In genomic region chrX:122826035-122826434, GRCm38 (mm10) we compare ENCODE assay signal across 10 mouse cellular contexts.
A peak's percentile ranks its signal among the peaks of the same experiment; 100 is the strongest.
DNase-seq lines count a peak whose midpoint lies in the region; ATAC-seq lines count a peak whose summit lies in the region.
"Had no signal": no experiment of that assay in that cellular context is flagged by ENCODE, and none has a peak within 500 bp of the region (broad histone marks: within the 10 kb centered on the region; RNA-seq: fewer than 3 reads in every experiment).

No protein-coding gene starts in this region.

- H3K27ac ChIP-seq in kidney, embryonic 15.5 days = no peak overlapping the region
- H3K27ac ChIP-seq: forebrain, embryonic 10.5 days; limb, embryonic 12.5 days had no signal

- no peak for ATAC-seq in kidney, embryonic 15.5 days (replicated peaks; ENCODE audit: low FRiP score)

- H3K9ac ChIP-seq in kidney, embryonic 15.5 days = no peak overlapping the region
- H3K9ac ChIP-seq: limb, embryonic 12.5 days had no signal

- no peaks in the 10 kb centered on the region for H3K9me3 ChIP-seq in kidney, embryonic 15.5 days (replicated peaks)
- H3K9me3 ChIP-seq: forebrain, embryonic 10.5 days; limb, embryonic 12.5 days had no signal

- no peaks in the 10 kb centered on the region for H3K36me3 ChIP-seq in kidney, embryonic 15.5 days
- H3K36me3 ChIP-seq: forebrain, embryonic 10.5 days; limb, embryonic 12.5 days had no signal

- no peak overlapping the region for H3K4me2 ChIP-seq in kidney, embryonic 15.5 days
- H3K4me2 ChIP-seq: limb, embryonic 12.5 days had no signal

- no peaks in the 10 kb centered on the region for H3K4me1 ChIP-seq in kidney, embryonic 15.5 days
- H3K4me1 ChIP-seq: forebrain, embryonic 10.5 days; limb, embryonic 12.5 days had no signal

- WGBS in kidney, embryonic 15.5 days = 17% methylated on average over 4 of the region's 4 CpGs

- H3K4me3 ChIP-seq in kidney, embryonic 15.5 days (replicated peaks) = no peak overlapping the region
- H3K4me3 ChIP-seq: forebrain, embryonic 10.5 days; limb, embryonic 12.5 days had no signal

- no peaks in the 10 kb centered on the region for H3K27me3 ChIP-seq in kidney, embryonic 15.5 days
- H3K27me3 ChIP-seq: limb, embryonic 12.5 days had no signal

- peak; percentile 1 to 3 for DNase-seq in kidney, postnatal 4 days
- DNase-seq in adipocyte (ENCODE audit: low spot score) = peak; percentile 2
- peak; percentile 1 to 2 for DNase-seq in layer of hippocampus, adult 8-10 months (ENCODE audit: low spot score in 2 of 2)
- peak; percentile 13 for DNase-seq in right cerebral cortex, adult 18-20 months
- no peak for DNase-seq in heart, adult 11 months
- DNase-seq in thymus, postnatal 25 days = no peak
- DNase-seq in B cell, adult 2 months = no peak

Comparison
In these comparisons a context has a peak if more than half of its experiments do, and no peak if none do; other contexts are left out.
1. DNase-seq: peak in kidney, postnatal 4 days (2 of 2), adipocyte (single experiment), layer of hippocampus, adult 8-10 months (2 of 2) and right cerebral cortex, adult 18-20 months (single experiment); none in heart, adult 11 months (single experiment), thymus, postnatal 25 days (single experiment) and B cell, adult 2 months (0 of 2).